Mouse (Mus musculus) stomach, embryonic 16.5 days (tissue): ENCODE data around the gene Col4a5. TPM values are rescaled to one million over a fixed set of nuclear protein-coding genes. Genes with fewer than 3 reads are reported as not detected.

Experiments used
- ATAC-seq: fragments of 200-750 bp; cut with Nextera tagmentation; 2 replicates; pipeline ENCODE4 v1.8.0; 2017; ENCODE audit warnings: moderate number of reproducible peaks, moderate TSS enrichment; ENCODE audit not compliant: insufficient read depth, low FRiP score
- H3K27ac ChIP-seq: fragments of 300-500 bp; sonication (generic); 2 replicates; pipeline ENCODE4 v1.5.1; 2014; ENCODE audit warnings: low read length
- H3K27me3 ChIP-seq: fragments of 300-500 bp; sonication (generic); 2 replicates; pipeline ENCODE4 v1.6.1; 2014; ENCODE audit warnings: low read length, control low read depth, mixed read lengths; ENCODE audit not compliant: control insufficient read depth, insufficient read depth
- H3K36me3 ChIP-seq: fragments of 300-500 bp; sonication (generic); 2 replicates; pipeline ENCODE4 v1.6.1; 2014; ENCODE audit warnings: low read length; ENCODE audit not compliant: control insufficient read depth, insufficient read depth
- H3K4me1 ChIP-seq: fragments of 300-500 bp; sonication (generic); 2 replicates; pipeline ENCODE4 v1.6.1; 2014; ENCODE audit warnings: low read length, control low read depth, mixed read lengths; ENCODE audit not compliant: control insufficient read depth, insufficient read depth
- H3K4me2 ChIP-seq: fragments of 300-500 bp; sonication (generic); 2 replicates; pipeline ENCODE4 v1.6.1; 2014; ENCODE audit warnings: low read depth, low read length, mixed read lengths
- H3K4me3 ChIP-seq: fragments of 300-500 bp; sonication (generic); replicated peaks from 2 replicates; pipeline ENCODE4 v1.5.1; 2014; ENCODE audit warnings: mild to moderate bottlenecking, low read length
- H3K9ac ChIP-seq: fragments of 300-500 bp; sonication (generic); 2 replicates; pipeline ENCODE4 v1.6.1; 2014; ENCODE audit warnings: low read length
- H3K9me3 ChIP-seq: fragments of 300-500 bp; sonication (generic); replicated peaks from 2 replicates; pipeline ENCODE4 v1.6.1; 2016; ENCODE audit warnings: low read length, control low read depth; ENCODE audit not compliant: control insufficient read depth
- whole genome bisulfite sequencing: fragments of 180-500 bp; shearing (Covaris S2); extraction: QIAGEN DNeasy Blood & Tissue Kit; methylation state at CpG from one replicate; pipeline ENCODE4 v1.1.7; 2014; 5-methylcytosine and 5-hydroxymethylcytosine counted together
- polyA plus RNA-seq: library from polyadenylated mRNA; unstranded; fragments of >200 nt; fragmentation: Nextera tagmentation; extraction: Ambion mirVana; gene quantifications from 2 replicates; pipeline ENCODE4 v1.2.1, GENCODE M21; 2015

Col4a5 gene
- polyA plus RNA-seq, 1 experiment from 2014 or later = 53.7 TPM

- 77% methylated on average over 2 of the region's 2 CpGs for WGBS
- ATAC-seq = no peak
These were observed 72.3 kb downstream of the Col4a5 start for GRCm38 (mm10) chrX:141547471-141547870.

GRCm38 (mm10) chrX:141590242-141590641 is 115.1 kb downstream of the Col4a5 start:
- no peak for ATAC-seq
- Histone ChIP-seq H3K27me3 (no peaks in the 10 kb centered on the region), H3K36me3 (no peaks in the 10 kb centered on the region), H3K4me3 (no peak overlapping the region), H3K4me2 (no peak overlapping the region), H3K9me3 (no peaks in the 10 kb centered on the region), H3K4me1 (no peaks in the 10 kb centered on the region), H3K9ac (no peak overlapping the region), H3K27ac (no peak overlapping the region)
- WGBS = 28% methylated on average over 3 of the region's 3 CpGs

More at GRCm38 (mm10) chrX:141547471-141547870, 72.3 kb downstream of the Col4a5 start:
- no peaks in the 10 kb centered on the region for H3K27me3 ChIP-seq
- H3K4me1 ChIP-seq = no peaks in the 10 kb centered on the region
- no peaks in the 10 kb centered on the region for H3K9me3 ChIP-seq
- H3K9ac ChIP-seq = no peak overlapping the region
- no peak overlapping the region for H3K27ac ChIP-seq
- H3K4me2 ChIP-seq = no peak overlapping the region
- H3K4me3 ChIP-seq = no peak overlapping the region
- no peaks in the 10 kb centered on the region for H3K36me3 ChIP-seq

GRCm38 (mm10) chrX:141721725-141722124 is 246.5 kb downstream of the Col4a5 start:
- peaks cover 53% of the 10 kb centered on the region for H3K27me3 ChIP-seq

GRCm38 (mm10) chrX:141723936-141724335 is 248.8 kb downstream of the Col4a5 start:
- peaks cover 60% of the 10 kb centered on the region for H3K27me3 ChIP-seq

More at GRCm38 (mm10) chrX:141721725-141722124, 246.5 kb downstream of the Col4a5 start:
- Histone ChIP-seq H3K9me3 (no peaks in the 10 kb centered on the region), H3K4me3 (peak overlapping the region; percentile 46), H3K4me2 (peak overlapping the region; percentile 56), H3K4me1 (no peaks in the 10 kb centered on the region; the same call in 1 of the 2 replicates), H3K36me3 (no peaks in the 10 kb centered on the region), H3K27ac (no peak overlapping the region), H3K9ac (0 out of 2 replicates have a peak overlapping the region, but pooled peaks have one; percentile 21)
- 9% methylated on average over 33 of the region's 33 CpGs for WGBS
- ATAC-seq = no peak; the same call in 1 of the 2 replicates

DNA sequence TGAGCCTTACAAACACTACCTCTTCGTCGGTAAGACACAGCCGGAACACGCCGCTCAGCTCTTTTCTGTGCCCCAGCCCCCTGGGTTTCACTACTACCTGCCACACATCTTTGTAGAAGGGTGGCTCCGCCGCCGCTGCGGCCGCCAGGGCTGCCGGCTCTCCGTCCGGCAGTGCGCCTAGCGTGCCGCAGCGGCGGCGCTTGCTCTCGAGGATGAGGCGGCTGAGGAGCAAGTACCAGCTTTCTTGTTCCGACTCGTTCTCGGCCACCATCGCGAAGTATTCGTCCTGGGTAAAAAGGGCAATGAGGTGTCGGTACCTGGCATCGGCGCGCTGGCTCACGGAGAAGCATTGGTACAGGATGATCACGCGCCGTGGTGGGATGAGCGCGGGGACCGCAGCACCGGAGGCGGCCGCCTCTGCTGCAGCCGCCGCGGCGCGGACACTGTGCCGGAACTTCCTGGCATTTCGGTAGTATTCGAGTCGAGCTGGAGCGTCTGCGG is 249.3 kb downstream of the Col4a5 start:
- no peak for ATAC-seq
- no peaks in the 10 kb centered on the region for H3K9me3 ChIP-seq
- WGBS = 19% methylated on average over 52 of the region's 52 CpGs
- H3K27me3 ChIP-seq = peaks cover 60% of the 10 kb centered on the region
- no peaks in the 10 kb centered on the region for H3K36me3 ChIP-seq
- H3K27ac ChIP-seq = no peak overlapping the region
- no peaks in the 10 kb centered on the region; the same call in 1 of the 2 replicates for H3K4me1 ChIP-seq
- H3K4me3 ChIP-seq = peak overlapping the region; percentile 44
- no peak overlapping the region for H3K9ac ChIP-seq
- peak overlapping the region; percentile 61 for H3K4me2 ChIP-seq

More at GRCm38 (mm10) chrX:141723936-141724335, 248.8 kb downstream of the Col4a5 start:
- Histone ChIP-seq H3K4me2 (peak overlapping the region; percentile 61), H3K9ac (no peak overlapping the region), H3K9me3 (no peaks in the 10 kb centered on the region), H3K27ac (no peak overlapping the region), H3K4me3 (peak overlapping the region; percentile 44), H3K36me3 (no peaks in the 10 kb centered on the region), H3K4me1 (no peaks in the 10 kb centered on the region; the same call in 1 of the 2 replicates)
- WGBS = 18% methylated on average over 16 of the region's 16 CpGs
- ATAC-seq = no peak

- no peaks in the 10 kb centered on the region for H3K9me3 ChIP-seq
- no peak within 1 kb of the TSS for H3K9ac ChIP-seq
- peaks cover 55% of the 10 kb centered on the region for H3K27me3 ChIP-seq
- ATAC-seq = peak; percentile 66
- peak within 1 kb of the TSS; percentile 44 for H3K4me3 ChIP-seq
- H3K4me1 ChIP-seq = no peaks in the 10 kb centered on the region; the same call in 1 of the 2 replicates
- no peaks in the 10 kb centered on the region for H3K36me3 ChIP-seq
- H3K27ac ChIP-seq = no peak within 1 kb of the TSS
- WGBS = 13% methylated on average over 51 of the region's 51 CpGs
- peak within 1 kb of the TSS; percentile 61 for H3K4me2 ChIP-seq
These were observed 250.0 kb downstream of the Col4a5 start, which contains the start of gene Irs4 for GRCm38 (mm10) chrX:141724937-141725918. Gene Irs4 (minus strand): TSS chrX:141725263.

DNA sequence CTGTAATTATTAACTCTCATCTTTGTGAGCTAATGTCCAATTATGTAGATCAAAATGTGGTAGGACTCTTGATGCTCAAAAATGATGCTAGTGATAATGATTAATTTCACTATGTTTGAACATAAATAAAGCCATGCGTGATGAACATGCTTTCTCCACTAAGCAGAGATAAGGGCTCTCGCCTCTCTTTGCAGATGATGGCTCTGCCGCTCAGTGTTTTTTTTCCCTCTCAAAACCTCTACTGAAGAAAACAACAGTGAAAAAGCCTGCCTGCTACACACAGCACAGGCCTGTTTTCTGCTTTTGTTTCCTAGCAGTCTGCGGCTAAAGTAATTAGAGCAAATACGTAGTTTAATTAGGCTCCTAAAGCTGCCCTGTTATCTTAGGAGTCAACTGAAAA is 254.4 kb downstream of the Col4a5 start:
- no peak overlapping the region for H3K27ac ChIP-seq
- H3K4me2 ChIP-seq = no peak overlapping the region
- H3K9me3 ChIP-seq = no peaks in the 10 kb centered on the region
- no peak overlapping the region for H3K9ac ChIP-seq
- WGBS = 65% methylated on average over 5 of the region's 5 CpGs
- H3K4me3 ChIP-seq = no peak overlapping the region
- H3K27me3 ChIP-seq = peaks cover 25% of the 10 kb centered on the region
- no peaks in the 10 kb centered on the region for H3K36me3 ChIP-seq
- no peaks in the 10 kb centered on the region; the same call in 1 of the 2 replicates for H3K4me1 ChIP-seq
- no peak for ATAC-seq
